Mouse (Mus musculus) thymus, postnatal 14 days (tissue): ENCODE data around the gene Ccdc30.
A peak's percentile ranks its signal among the peaks of the same experiment; 100 is the strongest.

Experiments used
- DNase-seq: peaks from one replicate; pipeline ENCODE4 v3.0.0; 2021

Gene Ccdc30

DNA sequence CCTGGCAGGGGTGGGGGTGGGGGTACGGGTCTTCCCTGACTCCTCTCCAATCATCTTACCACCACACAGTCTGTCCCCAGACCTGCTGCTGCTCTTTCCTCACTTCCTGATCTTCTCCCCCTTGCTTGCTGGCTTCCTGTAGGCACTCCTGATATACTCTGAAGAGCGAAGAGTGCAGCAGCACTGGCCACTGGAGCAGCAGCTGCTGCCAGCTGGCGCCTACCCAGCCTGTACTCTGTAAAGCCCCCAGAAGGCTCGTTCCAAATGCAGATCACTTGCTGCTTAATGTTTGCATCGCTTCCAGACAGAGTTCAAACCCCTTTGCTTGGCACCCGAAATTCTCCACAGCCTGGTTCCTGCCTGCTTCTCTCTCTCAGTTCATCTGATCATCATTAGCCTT is 2.5 kb downstream of the Ccdc30 start:
- peak; percentile 41 for DNase-seq

DNA sequence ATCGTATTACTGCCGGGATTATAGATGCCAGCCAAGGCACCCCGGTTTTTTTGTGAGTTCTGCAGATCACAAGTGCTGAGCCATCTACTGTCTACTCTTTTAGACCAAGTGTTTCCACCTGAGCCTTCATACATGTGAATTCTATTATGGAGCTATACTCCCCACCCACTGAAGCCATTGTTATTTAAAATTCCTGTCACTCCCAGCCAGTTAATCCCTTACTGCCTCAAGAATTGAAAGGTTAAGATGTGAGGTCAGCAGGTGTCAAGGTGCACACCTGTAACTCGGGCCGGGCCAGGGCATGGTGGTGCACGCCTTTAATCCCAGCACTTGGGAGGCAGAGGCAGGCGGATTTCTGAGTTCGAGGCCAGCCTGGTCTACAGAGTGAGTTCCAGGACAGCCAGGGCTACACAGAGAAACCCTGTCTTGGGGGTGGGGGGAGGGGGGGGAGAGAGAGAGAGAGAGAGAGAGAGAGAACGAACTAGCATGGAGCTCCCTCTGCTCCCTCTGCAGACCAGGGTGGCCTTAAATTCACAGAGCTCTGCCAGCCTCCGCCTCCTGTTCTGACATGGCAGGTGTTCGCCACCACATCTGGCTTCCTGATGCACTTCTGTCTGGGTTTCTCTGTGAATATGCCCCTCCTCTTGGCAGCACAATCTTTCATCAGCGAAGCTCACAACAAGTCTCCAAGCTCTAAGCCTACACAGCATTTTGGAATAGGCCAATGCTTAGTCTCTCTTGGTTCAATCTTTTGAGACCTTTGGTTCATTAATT is 3.3 kb downstream of the Ccdc30 start:
- peak; percentile 74 for DNase-seq

DNA sequence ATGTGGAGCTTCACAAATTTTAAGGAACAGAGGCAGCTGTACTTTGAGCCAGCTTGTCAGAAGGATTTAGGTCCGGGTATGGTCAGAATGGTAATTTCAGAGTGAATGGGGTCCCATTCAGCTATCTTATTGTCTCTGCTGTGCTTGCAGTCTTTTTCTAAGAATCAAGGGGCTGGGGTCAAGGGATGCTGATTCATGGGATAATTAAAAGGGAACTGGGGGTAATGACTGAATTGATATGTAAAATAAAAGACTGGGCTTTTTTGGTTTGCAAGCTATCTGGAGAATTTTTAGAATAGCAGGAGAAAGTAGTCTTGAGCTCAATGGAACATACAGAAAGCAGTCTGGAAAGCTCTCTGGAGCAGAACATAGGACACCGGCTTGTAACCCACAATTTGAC is 11.9 kb downstream of the Ccdc30 start:
- DNase-seq, result no peak

DNA sequence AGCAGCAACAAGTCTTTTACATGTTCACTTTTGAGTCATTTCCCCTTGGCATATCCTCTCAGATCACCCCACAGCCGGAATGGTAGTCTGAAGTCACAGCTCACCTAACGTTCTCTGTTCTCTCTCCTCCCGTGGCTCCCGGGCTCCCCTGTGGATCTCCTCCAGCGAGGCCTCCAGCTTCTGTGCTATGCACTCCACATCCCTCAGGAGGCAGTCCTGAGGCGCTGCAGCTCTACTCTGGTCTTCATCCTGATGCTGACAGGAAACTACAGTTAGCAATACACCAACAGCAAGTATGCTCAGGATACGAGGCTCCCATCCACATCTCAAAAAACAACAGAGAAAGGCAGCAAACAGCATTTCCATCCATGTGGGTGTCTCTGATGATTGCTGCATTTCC is 14.4 kb downstream of the Ccdc30 start:
- peak; percentile 7 for DNase-seq

DNA sequence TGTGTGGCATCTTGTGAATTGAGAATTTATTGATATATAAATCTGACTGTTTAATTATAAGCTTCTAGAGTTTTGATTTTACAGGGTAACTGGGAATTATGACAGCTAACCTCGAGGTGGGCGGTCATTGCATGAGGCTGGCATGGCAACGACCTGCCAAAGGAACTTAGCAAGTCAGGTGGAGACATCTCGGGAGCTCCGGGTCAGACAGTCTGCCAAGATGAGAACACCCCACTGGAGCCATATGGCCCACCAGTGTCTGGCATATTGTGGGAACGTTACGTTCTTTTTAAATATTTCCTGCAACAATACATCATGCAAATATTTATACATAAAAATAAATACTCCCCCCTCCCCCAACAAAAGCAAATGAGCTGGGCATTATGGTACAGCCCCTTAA is 16.6 kb downstream of the Ccdc30 start:
- no peak for DNase-seq

DNA sequence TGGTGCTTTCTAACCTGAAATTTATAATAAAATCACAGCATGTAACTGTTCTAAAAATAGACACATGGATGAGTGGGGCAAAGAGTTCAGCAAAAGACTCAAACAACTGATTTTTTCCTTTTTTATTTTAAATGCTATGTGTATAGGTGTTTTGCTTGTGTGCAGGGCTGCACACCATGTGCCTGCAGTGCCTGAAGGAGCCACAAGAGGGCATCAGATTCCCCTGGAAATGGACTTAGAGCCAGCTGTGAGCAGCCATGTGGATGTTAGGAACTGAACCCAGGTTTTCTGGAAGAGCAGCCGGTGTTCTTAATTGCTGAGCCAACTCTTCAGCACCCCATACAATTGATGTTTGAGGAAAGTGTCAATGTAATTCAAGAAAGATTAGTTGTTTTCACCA is 25.0 kb downstream of the Ccdc30 start:
- DNase-seq, result peak; percentile 57

DNA sequence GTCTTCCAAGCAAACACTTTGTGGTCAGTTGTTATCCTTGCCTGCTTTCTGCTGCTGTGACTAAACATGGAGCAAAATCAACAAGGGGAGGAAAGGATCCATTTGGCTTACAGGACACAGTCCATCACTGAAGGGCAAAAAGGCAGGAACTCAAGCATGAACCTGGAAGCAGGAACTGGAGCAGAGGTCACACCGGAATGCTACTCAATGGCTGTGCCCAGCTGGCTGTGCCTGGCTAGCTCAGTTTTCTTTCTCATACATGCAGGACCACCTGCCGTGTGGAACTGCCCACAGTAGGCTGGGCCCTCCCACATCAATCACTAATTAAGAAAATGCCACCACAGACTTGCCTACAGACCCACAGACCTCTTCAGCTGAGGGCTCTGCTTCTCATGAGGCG is 26.1 kb downstream of the Ccdc30 start:
- DNase-seq, result no peak

DNA sequence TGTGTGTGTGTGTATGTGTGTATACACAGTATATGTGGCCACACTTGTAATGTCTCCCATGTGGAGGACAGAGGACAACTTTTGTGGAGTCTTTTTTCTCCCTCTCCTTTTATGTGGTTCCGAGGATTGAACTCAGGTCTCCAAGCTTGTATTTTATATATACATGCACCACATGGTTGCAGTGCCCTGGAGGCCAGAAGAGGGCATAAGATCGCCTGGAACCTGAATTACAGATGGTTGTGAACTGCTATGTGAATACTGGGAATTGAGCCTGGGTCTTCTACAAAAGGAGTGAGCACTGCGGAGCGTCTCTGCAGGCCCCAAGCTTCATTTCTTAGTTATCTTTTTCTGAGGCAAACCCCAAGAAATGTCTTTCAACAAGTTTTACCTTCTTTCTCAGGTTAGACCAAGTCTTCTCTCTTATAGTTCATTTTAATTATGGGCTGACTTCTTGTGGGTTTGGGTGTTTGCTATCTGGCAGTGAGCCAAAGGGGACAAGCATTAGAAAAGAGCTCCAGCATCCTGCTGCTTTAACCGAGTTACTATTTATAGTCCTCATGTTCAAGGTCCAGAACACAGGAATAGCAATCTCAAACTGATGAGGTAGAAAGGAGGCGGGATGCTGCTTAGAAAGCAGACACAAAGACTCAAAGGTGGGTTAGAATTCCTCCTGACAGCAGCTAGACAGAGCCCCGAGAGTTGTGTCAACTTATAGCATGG is 33.7 kb downstream of the Ccdc30 start:
- no peak for DNase-seq

DNA sequence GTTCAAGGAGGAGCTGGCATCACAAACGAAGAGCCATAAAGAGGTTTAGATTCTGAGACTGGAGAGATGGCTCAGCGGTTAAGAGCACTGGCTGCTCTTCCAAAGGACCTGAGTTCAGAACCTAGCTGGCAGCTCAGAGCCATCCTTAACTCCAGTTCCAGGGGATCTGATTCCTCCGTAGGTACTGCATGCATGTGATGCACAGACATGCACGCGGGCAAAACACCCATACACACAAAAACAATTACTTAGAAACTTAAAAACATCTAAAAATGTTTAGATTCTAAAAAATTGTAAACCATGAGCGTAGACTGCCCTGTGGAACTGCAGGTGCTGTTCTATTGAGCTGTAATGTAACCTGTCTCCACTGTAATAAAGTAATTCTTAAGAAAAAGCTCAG is 45.9 kb downstream of the Ccdc30 start:
- no peak for DNase-seq

DNA sequence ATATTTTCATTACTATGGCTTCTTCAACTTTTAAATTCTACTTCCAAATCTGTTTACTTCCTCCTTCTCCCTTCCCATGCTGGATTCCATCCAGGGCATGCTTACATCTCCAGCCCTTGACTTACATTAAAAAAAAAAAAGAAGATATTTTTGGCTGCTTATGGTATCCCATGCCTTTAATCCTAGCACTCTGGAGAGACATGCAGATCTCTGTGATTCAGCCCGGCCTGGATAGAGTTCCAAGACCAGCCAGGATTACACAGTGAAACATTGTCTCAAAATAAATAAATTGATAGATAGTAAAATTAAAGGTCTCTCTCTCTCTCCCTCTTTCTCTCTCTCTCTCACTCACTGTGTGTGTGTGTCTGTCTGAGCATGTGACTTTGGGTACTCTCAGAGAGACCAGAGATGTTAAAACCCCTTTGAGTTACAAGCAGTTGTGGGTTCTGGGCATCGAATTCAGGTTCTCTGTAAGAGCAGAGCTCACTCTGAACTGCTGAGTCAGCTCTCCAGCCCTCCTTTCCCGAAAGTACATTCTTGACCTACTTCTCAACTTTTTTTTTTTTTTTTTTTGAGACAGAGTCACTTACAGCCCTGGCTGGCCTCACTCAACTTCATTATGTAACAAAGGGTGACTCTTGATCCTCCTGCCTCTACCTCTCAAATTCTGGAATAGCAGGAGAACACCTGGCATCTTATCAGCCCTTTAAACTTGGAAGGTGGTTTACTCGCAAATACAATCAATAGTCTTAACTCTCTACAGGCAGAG is 48.4 kb downstream of the Ccdc30 start:
- no peak for DNase-seq

DNA sequence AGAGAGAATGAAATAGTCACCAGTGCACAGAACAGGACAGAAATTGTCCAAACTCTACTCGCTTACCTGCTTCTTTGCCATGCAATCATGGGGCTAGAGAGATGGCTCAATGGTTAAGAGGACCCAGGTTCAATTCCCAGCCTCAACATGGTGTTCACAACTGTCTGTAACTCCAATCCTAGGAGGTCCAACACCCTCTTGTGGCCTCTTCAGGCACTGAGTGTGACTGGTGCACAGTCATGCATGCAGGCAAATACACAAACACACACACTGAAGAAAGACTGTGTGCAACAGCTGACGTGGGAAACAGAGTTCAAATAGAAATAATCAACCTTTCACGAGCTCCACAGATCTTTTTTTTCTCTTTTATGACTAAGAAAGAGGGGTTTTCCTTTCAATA is 53.1 kb downstream of the Ccdc30 start:
- no peak for DNase-seq

DNA sequence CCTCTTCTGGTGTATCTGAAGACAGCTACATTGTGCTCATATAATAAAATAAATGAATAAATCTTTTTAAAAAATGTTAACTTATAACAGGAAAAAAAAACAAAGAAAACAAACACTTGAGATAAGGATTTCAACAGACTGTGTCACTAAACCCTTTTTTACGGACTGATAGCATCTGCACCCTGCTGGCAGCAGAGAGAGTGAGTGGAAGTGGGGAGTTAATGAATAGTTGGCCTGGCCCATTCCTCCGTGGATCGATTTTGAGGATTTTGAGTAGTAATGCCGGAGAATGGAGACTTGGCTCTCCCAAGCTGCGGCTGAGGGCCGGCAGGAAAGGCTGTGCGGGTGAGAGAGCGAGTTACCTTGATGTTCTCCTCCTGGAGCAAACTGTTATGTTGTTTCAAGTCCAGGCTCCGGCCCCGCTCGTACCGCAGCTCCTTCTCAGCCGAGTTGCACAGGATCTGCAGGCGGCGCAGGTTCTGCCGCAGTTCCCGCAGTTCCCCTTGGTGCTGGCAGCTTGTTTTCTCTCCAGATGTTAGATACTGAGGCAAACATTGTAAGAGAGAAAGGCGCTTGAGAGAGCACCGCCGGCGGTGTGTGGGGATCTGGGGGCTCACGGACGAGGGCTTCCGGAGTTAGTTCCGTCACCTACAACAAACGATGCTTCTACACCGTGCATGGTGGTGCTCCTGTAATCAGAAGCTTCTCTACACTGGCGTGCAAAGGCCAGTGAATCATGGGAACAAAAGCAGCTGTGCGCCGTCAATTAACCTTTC is 55.9 kb downstream of the Ccdc30 start:
- peak; percentile 59 for DNase-seq

DNA sequence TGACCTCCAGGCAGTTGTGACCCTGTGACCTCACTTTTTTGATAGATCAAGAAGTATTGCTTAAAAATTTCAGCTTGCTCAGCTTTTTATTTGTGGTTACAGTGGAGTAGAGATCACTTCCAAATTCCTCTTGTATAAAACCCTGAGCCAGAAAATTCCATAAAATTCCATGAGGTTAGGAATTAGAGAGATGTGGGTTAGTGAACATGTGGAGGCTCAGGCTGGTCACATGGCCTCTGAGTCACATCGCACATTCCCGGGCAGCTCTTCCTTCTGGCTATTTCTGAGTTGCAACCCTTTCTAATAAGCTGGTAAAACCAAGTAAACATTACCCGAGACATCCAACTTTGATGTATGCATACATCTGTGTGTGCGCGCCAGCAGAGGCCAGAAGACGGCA is 69.8 kb downstream of the Ccdc30 start:
- no peak for DNase-seq

DNA sequence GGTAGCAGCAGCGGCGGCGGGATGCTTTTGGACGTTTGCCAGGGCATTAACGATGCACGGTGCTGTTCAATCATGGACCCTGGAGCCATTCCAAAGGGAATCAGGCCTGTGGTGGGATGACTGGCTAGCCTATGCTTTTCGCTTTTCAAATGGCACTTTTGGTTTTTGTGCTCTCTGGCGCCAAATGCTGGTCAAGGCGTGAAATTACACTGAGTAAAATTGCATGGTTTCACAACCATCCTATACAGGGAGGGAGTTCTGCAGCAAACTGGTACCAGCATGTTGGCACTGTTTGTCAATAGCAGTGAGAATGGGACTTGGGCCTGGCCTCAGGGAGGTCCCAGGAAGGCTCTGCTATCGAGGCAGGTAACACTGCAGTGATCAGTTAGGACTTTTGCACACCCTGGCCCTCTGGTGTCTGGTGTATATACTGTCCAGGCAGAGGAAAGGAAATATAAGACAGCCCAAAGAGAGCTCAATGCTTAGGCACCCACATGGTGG is 76.4 kb downstream of the Ccdc30 start:
- DNase-seq, result peak; percentile 35

DNA sequence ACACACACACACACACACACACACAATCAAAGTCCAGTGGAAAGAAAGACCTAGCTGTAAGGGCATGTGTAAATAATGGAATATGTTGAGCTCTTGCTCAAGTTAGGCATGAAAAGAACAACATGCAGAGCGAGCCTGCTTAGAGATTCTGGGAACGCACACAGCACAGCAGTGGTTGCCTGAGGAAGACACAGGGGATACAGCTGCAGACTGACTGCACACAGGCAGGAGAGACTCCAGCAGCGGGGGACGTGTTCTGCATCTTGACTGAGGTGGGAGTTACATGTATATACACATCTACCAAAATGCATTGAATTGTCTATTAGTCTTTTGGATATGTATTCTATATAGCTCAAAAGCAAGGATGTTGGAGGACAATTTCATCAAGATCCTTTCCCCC is 76.9 kb downstream of the Ccdc30 start:
- DNase-seq, result no peak

DNA sequence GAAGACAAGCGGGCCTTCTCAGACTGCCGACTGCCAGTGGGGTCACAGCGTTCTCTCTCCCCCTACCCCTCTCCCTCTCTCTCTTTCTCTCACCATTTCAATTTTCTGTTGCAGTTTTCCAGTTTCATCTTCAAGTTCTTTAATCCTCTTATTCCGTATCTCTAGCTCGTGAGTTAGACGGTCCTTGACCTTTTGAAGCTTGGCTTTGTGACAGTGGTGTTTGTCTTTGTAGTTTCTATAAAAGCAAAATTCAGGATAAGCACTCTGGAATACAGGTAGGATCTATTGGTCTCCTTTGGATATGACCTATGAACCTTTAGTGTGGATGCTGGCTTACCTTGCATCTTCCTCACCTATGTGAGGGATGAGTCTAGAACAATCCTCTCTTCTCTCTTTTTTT is 81.8 kb downstream of the Ccdc30 start:
- no peak for DNase-seq

DNA sequence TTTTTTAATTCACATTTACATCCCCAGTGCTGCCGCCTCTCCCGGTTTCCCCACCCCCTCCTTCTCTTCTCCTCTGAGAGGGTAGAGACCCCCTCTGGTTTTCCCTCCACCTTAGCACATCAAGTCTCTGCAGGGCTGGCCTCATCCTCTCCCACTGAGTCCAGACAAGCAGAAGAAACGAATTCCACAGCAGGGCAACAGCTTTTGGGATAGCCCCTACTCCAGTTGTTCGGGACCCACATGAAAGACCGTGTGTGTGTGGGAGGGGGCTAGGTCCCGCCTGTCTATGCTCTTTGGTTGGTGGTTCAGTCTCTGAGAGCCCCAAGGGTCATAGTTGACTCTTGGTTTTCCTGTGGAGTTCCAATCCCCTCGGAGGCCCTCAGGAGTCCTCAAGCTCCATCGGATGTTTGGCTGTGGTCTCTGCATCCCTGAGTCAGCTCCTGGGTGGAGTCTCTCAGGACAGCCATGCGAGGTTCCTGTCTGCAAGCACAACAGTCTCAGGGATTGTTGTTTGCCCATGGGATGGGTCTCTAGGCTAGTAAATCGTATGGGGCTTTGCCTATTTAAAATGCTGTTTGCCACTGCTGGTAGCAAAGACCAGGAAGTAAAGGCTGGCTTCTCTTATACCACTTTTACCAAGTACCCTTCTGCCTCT is 94.3 kb downstream of the Ccdc30 start:
- DNase-seq, result peak; percentile 26

DNA sequence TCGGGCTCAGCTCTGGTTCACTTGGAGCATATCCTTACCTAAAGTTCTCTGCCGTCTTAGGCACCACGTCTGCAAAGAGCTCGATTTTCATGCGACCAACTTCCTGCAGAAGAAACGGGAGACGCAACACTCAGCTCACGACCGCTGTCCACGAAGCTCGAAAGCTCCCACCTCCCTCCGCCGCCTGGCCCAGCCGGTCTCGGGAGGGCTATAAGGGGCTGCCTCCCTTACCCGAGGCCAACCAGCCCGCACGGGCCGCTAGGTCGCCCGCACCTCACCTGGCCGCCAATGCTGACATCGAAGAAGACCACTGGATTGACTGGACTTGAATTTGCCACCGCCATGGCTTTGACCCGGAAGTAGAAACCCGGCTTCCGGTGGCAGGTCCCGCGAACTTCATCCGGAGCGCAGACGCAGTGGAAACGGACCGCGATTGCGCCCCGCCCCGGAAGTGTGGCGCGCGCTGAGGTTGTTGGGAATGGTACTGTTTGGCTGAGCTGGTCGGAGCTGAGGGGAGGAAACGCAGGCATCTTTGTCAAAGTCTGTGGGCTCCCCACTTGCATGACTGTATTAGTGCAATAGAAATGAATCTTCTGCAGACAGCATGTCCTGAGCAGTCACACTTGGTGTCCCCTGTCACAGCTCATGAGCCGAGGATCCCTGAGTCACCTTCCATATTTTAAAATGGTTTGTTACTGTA is 95.0 kb downstream of the Ccdc30 start, which contains the start of gene Ppih:
TSS of gene Ppih (minus strand) at position 416 of the 700 bp plus-strand sequence.
- DNase-seq, result peak; percentile 96

DNA sequence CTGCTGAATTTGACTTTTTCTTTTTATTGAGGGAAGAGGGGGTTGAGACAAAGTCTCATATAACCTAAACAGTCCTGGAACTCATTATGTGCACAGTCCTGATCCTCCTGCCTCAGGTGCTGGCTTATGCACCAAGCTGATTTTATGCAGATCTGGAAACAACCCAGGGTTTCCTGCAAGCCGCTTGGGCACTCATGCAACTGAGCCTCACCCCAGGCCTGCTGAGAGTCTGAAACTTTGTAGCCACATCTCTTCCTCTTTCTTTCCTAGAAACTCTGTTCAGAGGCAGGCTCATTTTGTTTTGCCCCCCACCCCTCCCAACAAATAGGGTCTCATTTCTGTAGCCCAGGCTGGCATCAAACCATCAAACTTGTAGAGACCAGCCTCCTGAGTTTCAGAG is 101.6 kb downstream of the Ccdc30 start:
- DNase-seq, result no peak

DNA sequence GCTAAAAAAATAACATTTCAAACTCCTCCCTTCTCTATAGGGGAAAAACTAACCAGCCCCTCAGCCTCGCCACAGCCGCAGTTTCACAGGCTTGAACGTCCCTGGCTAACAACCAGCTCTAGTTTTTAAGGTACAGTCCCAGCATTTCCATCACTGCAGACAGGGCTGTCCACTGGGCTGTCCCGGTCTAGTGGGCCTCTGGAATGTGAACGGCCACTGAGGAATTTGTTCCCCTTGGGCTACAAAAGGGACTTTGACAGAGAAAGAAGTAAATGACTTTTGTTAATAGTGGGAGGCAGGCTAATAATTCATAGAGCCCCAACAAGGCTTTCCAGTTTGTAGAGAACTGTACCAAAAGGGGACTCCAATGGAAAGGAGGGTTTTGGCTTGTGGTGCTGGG is 109.9 kb downstream of the Ccdc30 start:
- no peak for DNase-seq

DNA sequence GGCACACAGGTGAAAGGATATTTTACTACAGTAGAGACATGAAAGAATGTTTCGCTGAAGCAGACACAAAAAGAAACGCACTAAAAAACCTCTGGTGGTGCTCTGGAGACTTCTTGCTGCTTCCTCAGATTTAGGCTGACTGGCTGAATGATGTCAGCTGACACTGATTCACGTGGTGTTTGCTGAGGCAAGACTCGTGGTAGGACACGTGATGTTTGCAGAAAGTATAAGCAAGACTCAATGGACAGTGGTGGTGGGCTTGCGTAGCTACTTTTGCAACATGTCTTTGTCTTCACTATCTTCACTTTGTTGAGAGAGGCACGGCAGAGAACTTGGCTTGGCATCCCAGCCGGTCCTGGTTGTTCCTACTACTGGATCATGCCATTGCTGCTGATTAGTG is 112.0 kb downstream of the Ccdc30 start:
- DNase-seq, result no peak

DNA sequence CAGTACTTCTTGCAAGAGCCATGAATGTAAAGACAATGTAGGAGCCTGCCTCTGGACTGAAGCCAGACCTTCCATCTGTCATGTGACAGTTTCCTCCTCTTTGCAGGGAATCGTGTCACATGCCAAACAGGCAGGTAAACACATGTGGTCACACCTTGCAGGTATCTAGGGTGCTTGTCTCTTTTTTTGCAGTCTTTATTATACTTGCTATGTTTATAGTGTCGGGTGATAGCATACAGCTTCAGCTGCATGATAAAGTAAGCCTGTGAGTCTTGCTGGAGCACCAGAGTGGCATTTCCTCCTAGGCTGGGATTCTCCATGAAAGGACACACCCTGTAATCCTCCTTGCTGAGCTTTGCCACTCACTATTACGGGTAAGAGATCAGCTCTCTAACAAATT is 113.5 kb downstream of the Ccdc30 start:
- no peak for DNase-seq
